Mouse (Mus musculus) limb, embryonic 10.5 days (tissue): Measurements from ENCODE around the gene Prim2. TPM values are rescaled to one million over a fixed set of nuclear protein-coding genes. Genes with fewer than 3 reads are reported as not detected.

Experiments
- polyA plus RNA-seq: library from polyadenylated mRNA; unstranded; fragments of >200 nt; fragmentation: Nextera tagmentation; extraction: Ambion mirVana; gene quantifications from 2 replicates; pipeline ENCODE4 v1.2.1, GENCODE M21; 2016

The Prim2 gene
- polyA plus RNA-seq, 1 experiment from 2014 or later: 54.5 TPM

Other genes with a start within 250 kb of the Prim2 start
- 31.8 and 39.1 TPM in 2 replicates for gene Rab23, start 50.1 kb upstream of the Prim2 start, polyA plus RNA-seq
- gene Bag2, start 88.0 kb upstream of the Prim2 start, polyA plus RNA-seq: 63.2 and 72.5 TPM in 2 replicates
- 28.2 and 36.1 TPM in 2 replicates for gene Zfp451, start 144.8 kb upstream of the Prim2 start, polyA plus RNA-seq
- gene Bend6, start 238.0 kb upstream of the Prim2 start, polyA plus RNA-seq: 1.2 and 1.5 TPM in 2 replicates
- gene Dst, start 238.4 kb upstream of the Prim2 start, polyA plus RNA-seq: 7.2 and 9.7 TPM in 2 replicates